Mouse (Mus musculus) liver, embryonic 14.5 days (tissue): ENCODE measurements around the gene Picalm. TPM values are rescaled to one million over a fixed set of nuclear protein-coding genes. Genes with fewer than 3 reads are reported as not detected.
A peak's percentile ranks its signal among the peaks of the same experiment; 100 is the strongest.

Experiments used
- ATAC-seq: fragments of 200-750 bp; cut with Nextera tagmentation; 2 replicates; pipeline ENCODE4 v1.8.0; 2017; ENCODE audit warnings: moderate number of reproducible peaks, mild to moderate bottlenecking, moderate library complexity; ENCODE audit not compliant: insufficient read depth
- DNase-seq, 3 experiments: peaks; one replicate each; pipeline ENCODE4 v3.0.0-alpha.2; 2012 to 2013; ENCODE audit warnings: low read depth in 3 of 3, low spot score in 3 of 3
- H3K27ac ChIP-seq: fragments of 300-500 bp; sonication (generic); 2 replicates; pipeline ENCODE4 v1.5.1; 2014; ENCODE audit warnings: moderate library complexity, mild to moderate bottlenecking, control low read depth, inconsistent platforms
- H3K27me3 ChIP-seq: fragments of 300-500 bp; sonication (generic); 2 replicates; pipeline ENCODE4 v1.6.1; 2014; ENCODE audit warnings: mild to moderate bottlenecking, low read length, moderate library complexity; ENCODE audit not compliant: control insufficient read depth, insufficient read depth
- H3K36me3 ChIP-seq: fragments of 300-500 bp; sonication (generic); replicated peaks from 2 replicates; pipeline ENCODE4 v1.6.1; 2014; ENCODE audit warnings: low read depth; ENCODE audit not compliant: control insufficient read depth, insufficient read depth
- H3K4me1 ChIP-seq, 2 experiments: fragments of 200-500 bp in 1 of 2; fragments of 300-500 bp in 1 of 2; sonication (generic) in 1 of 2; replicated peaks; 2 replicates each; pipeline ENCODE4 v1.6.1; 2012 to 2014; ENCODE audit warnings: antibody characterized with exemption in 1 of 2, inconsistent platforms in 1 of 2, low read length in 1 of 2; ENCODE audit not compliant: control insufficient read depth in 2 of 2, insufficient read depth in 2 of 2
- H3K4me2 ChIP-seq: fragments of 300-500 bp; sonication (generic); 2 replicates; pipeline ENCODE4 v1.6.1; 2014; ENCODE audit warnings: low read depth, mild to moderate bottlenecking, control low read depth, moderate library complexity
- H3K4me3 ChIP-seq, 2 experiments: fragments of 200-500 bp in 1 of 2; fragments of 300-500 bp in 1 of 2; sonication (generic) in 1 of 2; 2 replicates each; pipeline ENCODE4 v1.5.1; 2012 to 2014; ENCODE audit warnings: low read depth in 2 of 2, low read length in 2 of 2, mild to moderate bottlenecking in 2 of 2, control low read depth in 1 of 2, inconsistent platforms in 1 of 2, moderate library complexity in 1 of 2; ENCODE audit not compliant: insufficient read depth in 1 of 2
- H3K9ac ChIP-seq: fragments of 300-500 bp; sonication (generic); replicated peaks from 2 replicates; pipeline ENCODE4 v1.6.1; 2014; ENCODE audit warnings: mild to moderate bottlenecking, control low read depth, moderate library complexity
- H3K9me3 ChIP-seq: fragments of 300-500 bp; sonication (generic); 2 replicates; pipeline ENCODE4 v1.6.1; 2016; ENCODE audit warnings: low read length, mixed read lengths; ENCODE audit not compliant: control insufficient read depth
- CTCF ChIP-seq: IDR thresholded peaks from 2 replicates; pipeline ENCODE4 v1.5.1; 2016; ENCODE audit warnings: antibody characterized with exemption, low read depth, control low read depth
- EP300 ChIP-seq: IDR thresholded peaks from 2 replicates; pipeline ENCODE4 v1.6.1; 2016; ENCODE audit warnings: antibody characterized with exemption, low read depth
- WGBS: fragments of 180-500 bp; shearing (Covaris S2); extraction: QIAGEN DNeasy Blood & Tissue Kit; methylation state at CpG from one replicate; pipeline ENCODE4 v1.1.7; 2014; ENCODE audit not compliant: insufficient replicate concordance; 5-methylcytosine and 5-hydroxymethylcytosine counted together
- polyA plus RNA-seq, 2 experiments: library from polyadenylated mRNA; depleted of rRNA in 1 of 2; stranded (reverse) in 1 of 2; unstranded in 1 of 2; fragments of >200 nt; fragmentation: Nextera tagmentation in 1 of 2; extraction: Ambion mirVana in 1 of 2; gene quantifications; 2 replicates each; pipeline versions ENCODE4 v1.2.1 to v1.2.3; 2012 to 2014

Gene Picalm
- polyA plus RNA-seq, 2 experiments: 61.5 to 138 TPM

DNA sequence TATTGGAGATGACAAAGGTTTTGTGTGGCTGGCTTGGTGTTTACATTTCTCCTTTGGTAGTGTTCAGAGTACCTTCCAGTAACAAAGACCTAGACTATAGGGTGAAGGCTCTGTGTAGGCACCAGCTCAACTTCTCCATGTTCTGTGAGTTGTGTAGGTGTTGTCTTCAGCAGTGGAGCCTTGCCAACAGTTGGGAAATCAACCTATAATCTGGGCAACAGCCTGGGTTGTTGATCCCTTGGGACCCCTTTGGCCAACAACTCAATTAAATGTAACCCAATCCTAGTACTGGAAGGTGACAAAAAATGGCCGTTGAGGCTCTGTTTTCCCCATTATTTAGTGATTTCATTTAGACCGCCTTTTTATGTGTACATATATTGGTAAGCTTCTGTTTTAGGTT lies 80.1 kb downstream of the Picalm start:
- Histone ChIP-seq H3K4me3 (no peak overlapping the region), H3K4me1 (no peaks in the 10 kb centered on the region; a peak in 2 of 4 replicates), H3K4me2 (no peak overlapping the region), H3K27me3 (no peaks in the 10 kb centered on the region), H3K9ac (no peak overlapping the region), H3K27ac (no peak overlapping the region), H3K9me3 (no peaks in the 10 kb centered on the region), H3K36me3 (peaks cover 35% of the 10 kb centered on the region)
- WGBS: 92% methylated on average over 2 of the region's 2 CpGs
- DNase-seq (no peak), ATAC-seq (peak; percentile 36; the same call in 1 of the 2 replicates)
- TF ChIP-seq CTCF (no peak), EP300 (no peak)

- H3K9me3 ChIP-seq: no peaks in the 10 kb centered on the region
- H3K4me3 ChIP-seq: no peak overlapping the region
- peaks cover 30% of the 10 kb centered on the region for H3K36me3 ChIP-seq
- ATAC-seq: peak; percentile 52; the same call in 1 of the 2 replicates
- no peak overlapping the region for H3K4me2 ChIP-seq
- H3K9ac ChIP-seq: no peak overlapping the region
- H3K4me1 ChIP-seq: no peaks in the 10 kb centered on the region; a peak in 2 of 4 replicates
- no peak for DNase-seq
- TF ChIP-seq EP300: no peak
- TF ChIP-seq CTCF: no peak
- no peak overlapping the region for H3K27ac ChIP-seq
- no peaks in the 10 kb centered on the region for H3K27me3 ChIP-seq
Measured at GRCm38 (mm10) chr7:90210947-90211346, 80.9 kb downstream of the Picalm start.

DNA sequence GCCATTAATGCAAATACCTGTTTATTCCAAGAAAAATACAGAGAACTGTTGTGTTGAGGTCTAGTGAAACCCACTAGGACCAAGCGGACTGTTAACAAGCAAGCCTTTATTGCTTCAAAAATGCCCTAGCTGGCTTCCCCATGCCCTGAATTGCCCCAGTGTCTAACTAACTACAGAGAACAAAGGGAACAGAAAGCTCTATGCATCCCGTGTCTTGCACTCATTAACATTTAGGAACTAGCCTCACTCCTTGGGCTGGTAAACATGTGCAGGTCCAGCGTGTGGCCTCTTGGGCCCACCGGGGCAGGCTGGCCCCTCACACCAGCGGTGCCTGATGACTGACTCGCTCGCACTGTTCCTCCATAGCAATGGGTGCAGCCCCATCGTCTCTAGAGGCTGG lies 86.5 kb downstream of the Picalm start:
- TF ChIP-seq EP300: no peak
- no peak for TF ChIP-seq CTCF
- Histone ChIP-seq H3K4me2 (no peak overlapping the region), H3K27me3 (no peaks in the 10 kb centered on the region), H3K4me1 (no peaks in the 10 kb centered on the region), H3K36me3 (no peaks in the 10 kb centered on the region), H3K4me3 (no peak overlapping the region), H3K27ac (no peak overlapping the region), H3K9ac (no peak overlapping the region), H3K9me3 (no peaks in the 10 kb centered on the region)
- no peak for ATAC-seq
- WGBS: 72% methylated on average over 8 of the region's 8 CpGs
- no peak for DNase-seq

GRCm38 (mm10) chr7:90218122-90218521 lies 88.1 kb downstream of the Picalm start:
- no peak overlapping the region for H3K4me3 ChIP-seq
- TF ChIP-seq EP300: no peak
- no peak for TF ChIP-seq CTCF
- no peaks in the 10 kb centered on the region for H3K27me3 ChIP-seq
- no peaks in the 10 kb centered on the region for H3K4me1 ChIP-seq
- H3K27ac ChIP-seq: no peak overlapping the region
- no peaks in the 10 kb centered on the region for H3K9me3 ChIP-seq
- WGBS: 54% methylated on average over 5 of the region's 5 CpGs
- no peaks in the 10 kb centered on the region for H3K36me3 ChIP-seq
- no peak for ATAC-seq
- DNase-seq: no peak
- no peak overlapping the region for H3K4me2 ChIP-seq
- H3K9ac ChIP-seq: no peak overlapping the region

- H3K4me1 ChIP-seq: no peaks in the 10 kb centered on the region
- H3K27ac ChIP-seq: no peak overlapping the region
- no peaks in the 10 kb centered on the region for H3K9me3 ChIP-seq
- TF ChIP-seq EP300 (no peak), CTCF (no peak)
- no peak for DNase-seq
- no peak overlapping the region for H3K9ac ChIP-seq
- ATAC-seq: no peak
- H3K4me3 ChIP-seq: no peak overlapping the region
- no peak overlapping the region for H3K4me2 ChIP-seq
- no peaks in the 10 kb centered on the region for H3K27me3 ChIP-seq
- 34% methylated on average over 2 of the region's 2 CpGs for WGBS
- H3K36me3 ChIP-seq: no peaks in the 10 kb centered on the region
Measured at GRCm38 (mm10) chr7:90221487-90221886, 91.5 kb downstream of the Picalm start.
